Mouse (Mus musculus): ENCODE measurements at regions not wholly inside any gene's neighbourhood (a gene's known extent, or its start where the extent isn't known, plus 50 kb on each side); places are given as distances from the start of the nearest gene placed in this dataset.

DNA sequence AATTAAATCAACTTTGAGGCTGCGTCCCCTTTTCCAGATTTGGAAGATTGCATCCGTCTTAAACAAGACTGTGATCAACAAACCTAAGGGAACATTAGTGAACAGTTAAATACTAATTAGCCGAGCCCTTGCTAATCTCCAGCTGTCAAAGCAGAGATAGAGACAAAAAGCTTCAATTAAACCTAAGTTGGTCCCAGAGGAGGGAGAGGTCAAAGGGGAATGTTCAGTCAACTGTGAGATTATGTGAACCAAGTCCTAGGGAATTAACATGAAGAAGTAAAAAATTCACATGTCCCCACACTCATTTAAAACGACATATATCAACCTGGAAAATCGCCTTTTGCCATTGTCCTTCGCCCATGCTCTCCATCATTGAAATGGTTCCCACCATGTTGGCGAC is 59.7 kb upstream of the Tbx20 start:
- no peak for DNase-seq (ENCODE audit: extremely low spot score in 1 of 2, low spot score in 1 of 2)

DNA sequence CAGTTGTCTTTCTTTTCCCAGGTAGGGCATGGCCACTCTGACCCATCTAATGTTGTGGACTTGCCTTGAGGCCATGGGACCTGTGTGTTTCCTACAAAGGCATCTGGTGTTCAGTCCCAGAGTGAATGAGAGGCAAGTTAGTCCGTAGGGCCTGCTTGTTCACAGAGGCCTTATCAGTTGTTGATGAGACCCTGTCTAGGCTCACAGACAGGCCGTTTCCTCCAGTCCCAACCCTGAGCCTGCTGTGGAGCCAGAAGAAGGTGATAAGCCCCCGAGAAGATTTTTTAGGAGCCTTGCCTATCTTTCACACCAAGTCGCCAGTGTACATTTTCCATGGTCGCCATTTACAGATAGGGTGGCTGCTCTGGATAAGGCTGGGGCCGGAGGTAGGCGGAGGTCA is 74.1 kb upstream of the Tbx20 start:
- no peak for DNase-seq (ENCODE audit: extremely low spot score in 1 of 2, low spot score in 1 of 2)

DNA sequence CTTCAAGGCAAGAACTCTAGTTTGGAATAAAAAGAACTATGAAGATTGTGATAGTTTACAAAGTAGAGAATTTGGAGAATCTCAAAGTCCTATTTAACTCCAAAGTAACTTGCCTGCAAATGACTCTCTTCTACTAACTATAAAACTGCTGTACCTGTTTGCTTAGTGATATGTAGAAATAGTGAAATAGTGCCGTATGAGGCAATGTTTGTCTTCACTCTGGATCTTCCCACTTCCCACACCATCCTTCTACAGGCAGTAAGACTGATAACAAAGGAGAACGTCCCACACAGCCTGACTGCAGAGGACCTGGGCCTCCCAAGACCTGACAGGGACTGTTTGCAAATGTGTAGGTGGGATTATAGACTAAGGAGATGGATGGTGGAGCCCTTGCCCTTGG is 85.4 kb upstream of the Tbx20 start:
- no peak for DNase-seq (ENCODE audit: extremely low spot score in 1 of 2, low spot score in 1 of 2)

DNA sequence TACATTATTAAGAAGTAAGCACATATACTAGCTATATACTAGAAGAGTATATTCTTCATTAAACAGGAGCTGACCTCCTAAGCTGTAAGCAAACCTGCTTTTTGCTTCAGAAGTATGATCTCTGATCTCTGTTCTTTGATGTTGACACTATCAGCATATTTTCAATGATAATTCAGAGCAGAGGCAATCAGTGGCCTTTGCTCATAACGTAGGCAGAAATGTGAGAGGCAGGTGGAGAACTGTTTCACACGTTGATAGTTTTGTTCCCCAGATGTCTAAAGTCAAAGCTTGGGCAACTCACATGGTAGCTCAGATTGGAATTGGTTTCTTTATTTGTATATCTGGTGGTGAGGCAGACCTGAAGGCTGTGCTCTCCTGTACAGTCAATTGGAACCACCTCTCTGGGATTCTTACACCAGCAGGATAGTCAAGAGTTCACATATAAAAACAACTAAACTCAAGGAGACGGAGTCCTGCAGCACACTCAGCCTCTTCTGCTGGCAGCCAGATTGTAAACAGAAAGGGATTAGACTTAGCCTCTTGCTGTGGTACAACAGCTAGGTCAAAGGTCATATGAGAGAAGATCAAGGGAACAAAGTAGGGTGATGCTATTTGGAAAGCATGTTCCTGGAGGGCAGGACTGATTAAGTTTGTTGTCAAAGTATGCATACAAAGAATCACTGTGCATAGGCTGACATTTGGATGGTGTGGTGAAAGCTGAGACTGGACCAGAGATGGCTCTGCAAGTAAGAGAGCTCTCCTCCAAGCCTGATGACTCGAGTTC is 92.5 kb upstream of the Tbx20 start:
- no peak for DNase-seq (ENCODE audit: extremely low spot score in 1 of 2, low spot score in 1 of 2)

DNA sequence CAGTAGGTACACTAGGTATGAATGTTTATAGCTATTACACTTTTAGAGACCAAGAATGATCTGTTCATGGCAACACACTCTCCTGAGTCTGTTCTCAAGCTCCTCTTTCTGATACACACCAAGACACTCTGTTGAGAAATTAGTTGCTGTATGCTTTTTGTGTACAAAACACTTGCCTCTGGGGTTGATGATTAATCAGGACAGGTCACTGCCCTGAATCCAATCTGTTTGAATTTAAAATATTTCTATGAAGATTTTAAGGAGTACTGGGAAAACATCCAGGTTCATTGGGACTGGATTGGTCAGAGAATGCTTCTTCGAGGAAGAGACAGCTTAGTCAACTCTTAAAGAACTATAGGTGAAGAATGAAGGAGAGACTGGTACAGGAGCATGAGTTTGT is 94.6 kb upstream of the Tbx20 start:
- no peak for DNase-seq (ENCODE audit: extremely low spot score in 1 of 2, low spot score in 1 of 2)

GRCm38 (mm10) chr9:24874434-24875143 is 100.5 kb upstream of the Tbx20 start:
- DNase-seq (ENCODE audit: extremely low spot score in 1 of 2, low spot score in 1 of 2), result no peak

DNA sequence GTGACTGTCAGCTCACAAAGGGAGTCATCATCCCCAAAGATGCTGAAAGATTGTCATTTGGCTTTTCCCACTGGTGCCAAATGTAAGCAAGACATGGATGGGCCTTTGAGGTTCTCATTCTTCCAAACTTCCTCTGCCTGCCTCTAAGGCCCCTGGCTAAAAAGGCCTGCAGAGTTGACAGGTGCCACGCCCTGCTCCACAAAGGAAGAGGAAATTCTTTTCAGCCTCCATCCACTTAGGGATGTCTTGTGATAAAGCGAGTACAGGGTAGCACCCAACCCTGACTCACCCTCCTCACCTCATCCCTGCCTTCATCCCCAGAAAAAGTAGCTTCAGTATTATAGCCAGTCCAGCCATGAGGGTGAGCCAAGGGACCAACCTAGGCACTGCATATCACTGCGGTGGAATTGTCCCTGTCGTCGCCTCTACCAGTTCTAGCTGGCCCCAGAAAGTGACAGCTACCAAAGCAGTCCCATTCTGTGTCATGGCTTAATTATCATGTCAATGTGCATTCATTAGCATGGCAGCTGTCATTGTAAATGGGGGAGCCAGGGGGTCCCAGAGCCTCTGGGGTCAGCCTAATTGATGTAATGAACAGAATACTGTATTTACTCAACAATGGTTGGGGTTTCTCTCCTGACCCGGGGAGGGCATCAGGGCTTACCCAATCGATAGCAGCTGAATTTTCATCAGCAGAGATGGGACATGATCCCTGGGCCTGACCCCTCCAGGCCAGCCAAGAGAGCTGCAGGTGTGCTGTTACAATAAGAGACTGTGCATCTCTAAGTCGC is 104.5 kb upstream of the Tbx20 start:
- no peak for DNase-seq (ENCODE audit: extremely low spot score in 1 of 2, low spot score in 1 of 2)

GRCm38 (mm10) chr9:24879662-24880061 is 105.6 kb upstream of the Tbx20 start:
- DNase-seq (ENCODE audit: extremely low spot score in 1 of 2, low spot score in 1 of 2), result no peak

- no peak for DNase-seq (ENCODE audit: extremely low spot score in 1 of 2, low spot score in 1 of 2)
Measured at GRCm38 (mm10) chr9:24884011-24884410, 109.9 kb upstream of the Tbx20 start.

DNA sequence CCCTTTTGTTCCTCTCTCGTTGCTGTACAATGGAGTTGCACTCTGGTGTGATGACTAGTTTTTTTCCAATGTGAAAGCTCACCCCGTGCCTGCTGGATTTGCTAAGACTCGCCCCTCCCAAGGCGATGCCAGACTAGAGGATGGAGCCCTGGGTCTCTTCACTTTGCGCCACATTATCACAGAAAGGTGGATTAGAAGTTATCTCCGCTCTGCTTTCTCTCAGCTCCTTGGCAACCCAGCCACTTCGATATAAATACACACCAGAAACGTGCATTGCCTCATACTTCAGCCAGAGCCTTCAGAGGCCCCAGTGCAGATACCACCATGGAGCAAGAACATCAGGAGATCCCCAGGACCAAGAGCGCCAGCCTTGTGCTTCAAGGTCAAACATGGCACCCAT is 114.2 kb upstream of the Tbx20 start:
- DNase-seq (ENCODE audit: extremely low spot score in 1 of 2, low spot score in 1 of 2), result no peak

GRCm38 (mm10) chr9:24896498-24897261 is 122.6 kb upstream of the Tbx20 start:
- no peak for DNase-seq (ENCODE audit: extremely low spot score in 1 of 2, low spot score in 1 of 2)

GRCm38 (mm10) chr9:24899206-24899928 is 125.3 kb upstream of the Tbx20 start:
- DNase-seq (ENCODE audit: extremely low spot score in 1 of 2, low spot score in 1 of 2), result no peak

DNA sequence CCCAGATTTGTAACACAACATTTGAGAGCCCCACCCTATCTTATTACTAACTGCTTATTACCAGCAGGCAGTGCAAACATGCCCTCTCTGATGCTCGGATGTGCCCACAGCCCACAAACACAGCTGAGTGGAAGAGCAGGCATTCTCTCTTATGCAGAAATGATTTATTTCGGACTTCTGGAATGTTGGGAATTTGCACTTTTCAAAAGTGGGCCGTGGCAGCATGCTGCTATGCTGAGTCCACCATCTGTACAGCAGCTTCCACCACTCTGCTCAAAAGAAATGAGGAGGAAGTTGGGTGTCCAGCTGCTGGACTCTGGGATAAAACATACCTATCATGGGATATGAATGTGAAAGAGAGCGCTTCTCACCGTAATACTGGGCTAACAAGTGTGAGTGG is 129.6 kb upstream of the Tbx20 start:
- peak in 1 of 2 experiments; percentile 7 for DNase-seq (ENCODE audit: extremely low spot score in 1 of 2, low spot score in 1 of 2)

- peak; percentile 43 to 63 for DNase-seq (ENCODE audit: extremely low spot score in 1 of 2, low spot score in 1 of 2)
Measured at GRCm38 (mm10) chr9:24909086-24909979, 135.2 kb upstream of the Tbx20 start.

DNA sequence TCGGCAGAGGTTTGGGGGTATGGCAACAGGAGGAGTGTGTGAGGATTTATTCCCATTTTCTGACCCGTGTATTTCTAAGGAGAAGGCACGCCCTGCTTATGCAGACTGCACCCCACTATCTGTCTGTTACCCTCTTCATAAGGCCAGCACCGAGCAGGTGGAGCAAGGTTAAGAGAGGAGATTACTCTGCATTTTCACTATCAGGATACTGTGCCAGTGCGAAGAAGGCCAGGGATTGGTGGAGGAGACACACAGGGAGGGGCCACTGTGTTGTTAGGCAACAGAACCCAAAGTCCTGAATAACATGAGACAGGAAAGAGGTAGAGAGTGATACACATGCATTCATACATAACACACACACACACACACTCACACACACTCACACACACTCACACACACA is 136.6 kb upstream of the Tbx20 start:
- DNase-seq (ENCODE audit: extremely low spot score in 1 of 2, low spot score in 1 of 2), result no peak

- DNase-seq (ENCODE audit: extremely low spot score in 1 of 2, low spot score in 1 of 2), result no peak
Measured at GRCm38 (mm10) chr9:24920031-24920445, 145.9 kb upstream of the Tbx20 start.

GRCm38 (mm10) chr9:24922051-24922860 is 148.2 kb upstream of the Tbx20 start:
- no peak for DNase-seq (ENCODE audit: extremely low spot score in 1 of 2, low spot score in 1 of 2)

DNA sequence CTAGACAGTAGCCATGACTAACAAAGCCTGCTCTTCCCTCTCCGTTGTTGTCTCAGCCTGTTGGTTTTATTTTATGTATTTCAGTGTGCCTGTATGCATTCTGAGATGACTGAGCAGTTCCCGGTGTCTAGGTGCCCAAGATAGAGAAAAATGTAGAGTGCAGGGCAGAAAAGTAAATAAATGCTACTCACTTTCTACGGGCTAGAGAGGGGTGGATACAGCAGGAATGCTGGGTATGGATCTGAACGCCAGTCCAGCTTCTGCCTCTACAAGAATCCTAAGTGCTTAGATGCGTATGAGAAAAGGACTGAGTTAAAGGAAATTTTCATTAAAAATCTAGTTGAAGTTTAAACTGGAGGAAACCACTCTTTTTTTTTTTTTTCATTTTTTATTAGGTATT is 149.4 kb upstream of the Tbx20 start:
- no peak for DNase-seq (ENCODE audit: extremely low spot score in 1 of 2, low spot score in 1 of 2)

All from frontal cortex, adult 2 months (tissue).